Mouse (Mus musculus): ENCODE measurements around the gene Erp27. TPM values are rescaled to one million over a fixed set of nuclear protein-coding genes. Genes with fewer than 3 reads are reported as not detected.

The Erp27 gene
- total RNA-seq, 2 experiments from 2014 or later: 0.69 to 1.1 TPM

DNA sequence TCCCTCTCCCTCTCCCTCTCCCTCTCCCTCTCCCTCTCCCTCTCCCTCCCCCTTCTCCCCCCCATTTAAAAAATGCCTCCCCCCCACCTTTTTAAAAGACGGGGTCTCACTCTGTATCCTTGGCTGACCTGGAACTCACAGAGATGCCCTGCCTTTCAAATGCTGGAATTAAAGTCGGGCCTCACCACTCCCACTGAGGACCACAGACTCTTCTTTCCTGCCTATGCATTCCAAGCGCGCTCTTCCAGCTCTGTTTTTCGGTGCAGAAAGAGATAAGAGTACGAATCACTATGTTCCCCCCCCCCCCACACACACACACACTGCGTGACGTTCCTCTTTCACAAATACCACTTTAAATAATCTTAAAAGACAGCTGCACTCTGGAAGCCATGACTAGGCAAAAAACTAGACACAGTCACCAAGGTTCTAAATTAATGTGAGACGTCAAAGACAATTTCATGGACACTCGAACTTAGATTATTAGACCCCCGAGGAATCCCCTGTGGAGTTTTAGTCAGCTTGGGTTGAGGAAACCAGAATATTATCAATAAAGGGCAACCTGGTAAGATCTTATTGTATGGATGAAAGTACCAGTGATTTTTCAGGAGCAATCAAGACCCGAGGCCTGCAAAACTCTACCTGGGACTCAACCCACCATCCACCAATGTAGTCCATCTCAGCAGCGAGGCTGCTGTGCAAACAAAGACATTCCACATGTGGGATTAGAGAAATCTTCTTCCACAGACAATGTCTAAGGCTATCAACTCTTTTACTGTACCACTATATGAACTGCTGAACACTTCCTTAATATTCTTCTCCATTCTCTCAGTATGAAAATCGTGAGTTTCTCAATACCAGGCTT lies 17.6 kb upstream of the Erp27 start:
- DNase-seq (ENCODE audit: low spot score in 2 of 2): no peak

DNA sequence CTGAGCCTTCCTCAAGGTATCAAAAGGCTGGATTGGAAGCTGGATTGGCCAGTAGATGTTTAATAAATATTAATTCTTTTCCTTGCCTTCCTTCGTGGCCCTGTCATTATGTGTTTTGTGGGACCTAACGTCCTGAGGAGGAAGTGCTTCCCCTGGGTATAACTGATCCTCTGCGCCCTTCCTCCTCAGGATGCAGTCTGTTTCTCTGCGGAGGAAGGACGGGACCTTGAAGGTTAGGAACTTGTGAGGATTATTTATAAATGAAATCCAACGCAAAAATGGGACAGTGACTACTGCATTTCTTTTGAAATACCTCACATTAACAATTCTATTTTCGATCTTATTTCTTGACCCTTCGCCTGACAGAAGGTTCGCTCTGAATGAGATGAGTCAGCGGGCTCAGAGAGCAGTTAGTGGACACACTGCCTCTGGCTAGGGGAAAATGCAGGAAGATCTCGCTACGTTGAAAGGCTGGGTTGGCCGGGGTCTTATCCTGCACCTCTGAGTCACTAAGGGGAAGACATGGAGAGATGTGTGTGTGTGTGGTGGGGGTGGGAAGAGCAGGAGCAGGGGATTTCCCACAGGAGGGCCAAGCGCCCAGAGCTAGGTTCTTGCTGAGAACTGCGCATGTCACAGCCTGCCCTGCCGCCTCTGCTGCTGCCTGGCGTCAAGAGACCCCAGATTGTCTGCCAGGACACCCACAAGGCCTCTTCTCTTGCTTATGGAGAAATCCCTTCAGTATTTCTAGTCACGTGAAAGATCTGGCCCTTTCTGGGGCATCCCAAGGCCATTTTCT lies 16.5 kb upstream of the Erp27 start:
- DNase-seq (ENCODE audit: low spot score in 2 of 2): no peak

DNA sequence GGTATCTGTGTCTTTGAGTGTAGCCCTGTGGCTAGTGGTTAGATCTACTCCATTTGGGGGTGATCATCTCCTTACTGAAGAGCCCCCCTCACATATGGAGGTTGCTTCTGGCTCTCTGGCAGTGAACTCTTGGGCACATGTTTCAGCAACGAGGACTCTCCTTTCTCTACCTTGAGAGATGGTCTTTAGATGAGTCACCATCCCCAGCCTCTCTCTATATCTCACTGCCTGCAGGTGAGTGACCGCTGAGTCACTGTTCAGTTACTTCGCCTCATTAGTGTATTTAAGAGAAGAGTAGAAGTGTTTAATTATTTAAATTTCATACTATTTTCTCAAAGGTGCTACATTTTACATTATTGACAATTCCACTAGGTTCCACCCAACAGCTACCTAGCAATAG lies 15.1 kb upstream of the Erp27 start:
- DNase-seq (ENCODE audit: low spot score in 2 of 2): no peak

DNA sequence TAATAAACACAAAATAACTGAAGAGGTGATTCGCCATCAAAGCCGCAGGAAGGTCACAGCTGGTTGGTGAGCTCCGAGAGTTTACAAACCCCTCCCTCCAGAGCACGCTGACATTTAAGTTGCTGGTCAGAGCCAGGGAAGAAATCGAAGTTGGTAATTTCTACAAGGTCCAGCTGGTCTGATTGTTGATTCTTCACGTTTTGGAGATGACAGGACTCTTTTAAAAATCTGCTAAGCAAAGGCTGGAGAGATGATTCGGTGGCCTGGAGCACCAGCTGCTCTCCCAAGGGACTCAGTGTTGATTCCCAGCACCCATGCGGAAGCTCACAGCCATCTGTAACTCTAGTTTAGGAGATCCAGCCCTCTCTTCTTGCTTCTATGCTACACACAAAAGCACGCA lies 14.4 kb upstream of the Erp27 start:
- no peak for DNase-seq (ENCODE audit: low spot score in 2 of 2)

DNA sequence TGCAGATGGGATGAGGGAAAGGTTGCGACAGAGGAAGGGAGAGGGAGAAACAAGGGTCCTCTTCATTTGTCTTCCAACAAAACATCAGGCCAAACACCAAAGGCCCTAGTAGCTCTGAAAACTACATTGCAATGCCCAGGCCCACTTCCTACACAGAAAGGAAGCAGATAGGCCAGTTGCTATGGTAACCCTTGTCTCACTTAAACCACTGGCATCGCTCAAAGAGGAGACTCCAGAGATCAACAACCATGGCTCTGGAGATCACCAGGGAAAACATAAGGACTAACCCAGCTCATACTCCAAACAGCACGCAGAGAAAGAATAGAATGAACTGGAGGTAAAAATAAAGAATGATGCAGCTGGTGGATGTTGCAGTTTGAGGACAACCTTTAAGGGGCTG lies 13.3 kb upstream of the Erp27 start:
- DNase-seq (ENCODE audit: low spot score in 2 of 2): no peak

DNA sequence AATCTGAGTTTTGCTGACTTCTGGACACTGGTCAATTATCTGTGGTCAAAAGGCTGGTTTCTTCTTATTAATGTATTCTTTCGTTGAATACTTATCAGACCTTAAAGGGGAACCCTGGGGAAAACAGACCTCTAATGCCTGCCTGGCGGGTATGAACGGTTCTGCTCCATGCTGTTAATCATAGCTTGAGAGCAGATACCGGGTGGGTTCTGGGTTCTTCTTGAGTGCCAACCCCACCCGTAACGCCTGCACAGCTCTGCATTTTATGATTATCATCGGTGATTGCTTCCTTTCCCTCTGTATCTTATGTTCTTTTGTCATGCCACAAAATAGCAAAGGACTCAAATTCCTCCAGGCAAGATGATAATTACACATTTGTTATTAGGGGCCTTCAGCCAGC lies 12.1 kb upstream of the Erp27 start:
- no peak for DNase-seq (ENCODE audit: low spot score in 2 of 2)

DNA sequence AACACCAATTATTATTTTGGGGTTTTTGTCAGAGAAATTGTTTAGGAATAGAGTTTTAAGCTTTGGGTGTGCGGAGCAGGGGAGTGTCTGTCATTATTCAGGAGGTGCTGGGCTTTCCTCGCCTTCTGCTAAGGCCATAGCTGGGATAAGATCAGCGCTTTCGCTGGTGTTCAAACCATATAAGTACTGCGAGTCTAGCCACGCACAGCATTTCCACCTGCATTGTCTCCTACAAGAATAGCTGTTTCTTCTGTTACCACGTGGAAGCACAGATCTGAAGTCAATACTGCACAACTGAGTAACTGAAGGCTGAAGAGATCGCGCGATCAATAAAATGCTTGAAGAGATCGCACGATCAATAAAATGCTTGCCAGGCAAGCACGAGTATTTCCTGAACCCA lies 9.3 kb upstream of the Erp27 start:
- DNase-seq (ENCODE audit: low spot score in 2 of 2): no peak

DNA sequence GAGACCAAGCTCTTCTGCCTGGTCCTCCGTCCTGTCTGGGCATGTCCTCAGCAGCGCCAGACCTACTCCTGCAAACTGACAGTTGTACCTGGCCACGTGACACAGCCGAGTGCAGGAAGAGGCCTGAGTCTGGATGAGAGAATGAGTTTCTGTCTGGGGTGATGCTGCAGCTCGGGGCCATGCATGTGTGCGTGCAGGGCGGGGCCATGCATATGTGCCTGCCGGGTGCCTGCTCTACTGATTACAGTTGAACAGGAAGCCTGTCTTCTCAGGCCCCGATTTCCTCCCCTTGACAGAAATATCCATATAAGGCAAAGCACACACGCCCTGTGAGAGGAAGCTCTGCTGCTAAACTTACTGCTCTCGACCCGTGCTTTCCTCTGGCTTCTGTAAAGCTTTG lies 8.7 kb upstream of the Erp27 start:
- no peak for DNase-seq (ENCODE audit: low spot score in 2 of 2)

DNA sequence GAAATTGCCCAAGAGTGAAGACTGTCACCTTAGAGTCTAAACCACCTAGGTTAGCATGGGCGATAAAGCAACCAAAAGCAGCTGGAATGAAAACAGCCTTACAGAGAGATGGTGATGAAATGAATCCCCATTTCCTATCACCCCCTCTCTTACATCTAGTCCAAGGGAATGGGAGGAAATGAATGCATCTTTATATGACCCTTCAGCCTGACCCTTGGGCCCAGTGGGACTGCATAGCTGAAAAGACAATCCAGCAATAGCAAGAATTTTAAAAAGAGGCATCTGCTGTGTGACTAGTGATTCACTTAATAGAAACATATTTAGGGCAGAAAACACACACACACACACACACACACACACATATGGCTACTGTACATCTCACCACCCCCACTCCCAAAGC lies 5.6 kb upstream of the Erp27 start:
- no peak for DNase-seq (ENCODE audit: low spot score in 2 of 2)

DNA sequence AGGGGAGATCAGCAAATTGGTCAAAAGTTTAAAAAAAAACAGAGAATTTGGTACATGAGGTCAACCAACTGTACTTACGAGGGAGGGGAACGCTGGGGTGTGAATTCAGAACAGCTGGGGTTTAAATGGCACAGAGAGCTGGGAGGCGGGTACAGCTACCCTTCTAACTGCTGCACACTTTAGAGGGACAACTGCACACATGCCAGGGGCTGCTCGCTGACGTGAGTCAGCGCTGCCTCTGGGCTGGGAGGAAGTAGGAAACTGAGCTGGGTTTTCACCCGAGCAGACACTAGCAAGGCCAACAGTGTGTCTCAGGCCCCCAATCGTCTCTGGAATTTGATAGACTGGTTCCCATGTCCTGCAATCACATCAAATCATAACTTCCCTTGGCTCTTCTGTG lies 3.1 kb upstream of the Erp27 start:
- DNase-seq (ENCODE audit: low spot score in 2 of 2): no peak

DNA sequence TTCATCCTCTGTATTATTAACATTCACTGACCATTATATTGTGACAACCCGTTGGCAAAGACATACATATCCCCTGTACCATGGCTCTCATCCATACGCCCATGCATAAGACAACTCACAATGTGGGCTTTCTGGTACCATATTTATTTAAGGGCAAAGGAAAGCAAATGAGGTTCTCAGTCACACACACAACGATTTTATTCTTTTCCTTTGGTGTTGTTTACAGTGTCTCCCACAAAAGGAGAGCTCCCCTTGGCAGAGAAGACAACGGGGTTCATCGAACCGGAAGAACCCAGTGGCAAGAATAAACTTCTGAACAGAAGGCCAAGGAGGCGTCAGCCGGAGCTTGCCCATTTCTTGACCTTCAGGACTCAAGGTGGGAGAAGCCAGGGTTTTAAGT lies 1.6 kb upstream of the Erp27 start, which contains the start of gene Pde6h:
Gene Pde6h, plus strand, starts transcription at position 301 of the 400 bp plus-strand sequence.
- DNase-seq (ENCODE audit: low spot score in 2 of 2): no peak

DNA sequence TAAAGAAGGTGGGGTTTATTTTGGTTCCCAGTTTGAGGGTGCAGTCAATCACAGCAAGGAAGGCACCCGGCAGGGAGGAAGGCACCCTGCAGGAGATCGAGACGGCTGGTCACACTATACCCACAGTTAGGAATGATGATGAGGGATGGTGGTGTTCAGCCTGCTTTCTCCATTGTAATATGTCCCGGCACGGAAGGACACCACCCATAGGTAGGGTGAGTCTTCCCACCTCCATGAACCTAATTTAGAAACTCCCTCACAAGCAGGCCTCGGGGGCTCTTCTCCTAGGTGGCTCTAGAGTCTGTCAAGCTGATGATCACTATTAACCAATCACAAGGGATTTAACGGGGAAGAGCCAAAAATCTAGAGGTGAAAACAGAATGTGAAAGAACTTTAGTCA lies 891 bp upstream of the Erp27 start:
- DNase-seq (ENCODE audit: low spot score in 2 of 2): no peak

DNA sequence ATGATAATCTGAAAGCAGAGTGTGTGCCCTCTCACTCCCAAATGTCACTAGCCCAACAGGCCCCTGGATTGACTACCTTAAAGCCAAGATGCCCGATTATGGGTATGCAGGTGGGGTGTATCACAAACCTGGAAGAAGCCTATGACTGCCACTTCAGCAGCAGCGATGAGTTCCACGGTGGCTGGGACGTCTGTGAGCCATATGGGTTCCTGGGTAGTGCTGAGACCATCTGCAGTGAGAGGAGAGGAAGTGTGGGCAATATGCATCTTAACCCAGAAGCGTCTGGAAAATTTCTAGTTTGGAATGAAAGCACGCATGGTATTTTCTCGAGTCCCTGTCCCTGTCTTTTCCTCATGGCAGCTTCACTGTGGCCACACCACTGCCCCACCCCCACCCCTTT lies 379 bp downstream of the Erp27 start:
- DNase-seq (ENCODE audit: low spot score in 2 of 2): peak in 1 of 2 experiments; percentile 29

DNA sequence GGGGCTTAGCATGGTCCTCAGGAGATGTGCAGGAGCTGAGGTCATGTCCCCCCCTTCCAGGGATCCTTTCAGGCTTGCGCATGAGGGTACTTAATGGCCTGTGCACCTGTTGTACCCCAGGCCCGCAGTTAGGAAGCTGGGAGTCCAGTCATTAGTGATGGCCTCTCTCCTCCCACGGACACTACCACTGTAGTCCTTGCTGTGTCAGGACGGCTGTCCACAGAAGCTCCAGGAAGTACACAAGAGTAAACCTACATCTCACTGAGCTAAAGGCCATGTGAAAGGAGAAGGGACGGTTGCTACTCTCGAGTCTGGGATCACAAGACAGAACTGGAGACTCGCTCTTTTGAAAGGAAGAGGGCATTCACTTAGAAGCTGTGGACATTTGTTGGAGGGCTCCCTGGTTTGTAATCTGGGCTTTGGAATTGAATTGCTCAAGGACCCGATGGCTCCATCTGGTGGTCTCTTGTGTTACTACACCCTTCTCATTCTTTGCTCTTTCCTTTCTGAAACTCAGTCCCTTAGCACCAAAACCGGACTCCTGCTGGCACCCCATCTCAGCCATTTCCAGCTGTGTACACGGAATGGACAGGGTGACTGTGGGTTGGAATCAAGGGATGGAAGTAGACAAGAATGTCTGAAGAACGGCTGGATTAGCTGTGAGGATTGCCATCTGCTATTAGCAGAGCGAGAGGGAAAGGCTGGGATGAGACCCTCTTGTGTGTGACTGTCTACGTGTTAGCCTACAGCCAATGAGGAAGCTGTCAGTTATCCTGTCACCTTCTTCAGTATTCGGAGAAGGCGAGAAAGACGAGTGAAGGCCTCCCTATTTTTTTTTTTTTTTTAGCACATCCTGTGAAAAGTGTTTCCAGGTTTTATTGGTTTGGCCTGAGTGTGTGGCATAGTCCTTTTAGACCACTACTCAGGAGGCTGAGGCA lies 1.4 kb downstream of the Erp27 start:
- DNase-seq (ENCODE audit: low spot score in 2 of 2): peak; percentile 76 to 84

DNA sequence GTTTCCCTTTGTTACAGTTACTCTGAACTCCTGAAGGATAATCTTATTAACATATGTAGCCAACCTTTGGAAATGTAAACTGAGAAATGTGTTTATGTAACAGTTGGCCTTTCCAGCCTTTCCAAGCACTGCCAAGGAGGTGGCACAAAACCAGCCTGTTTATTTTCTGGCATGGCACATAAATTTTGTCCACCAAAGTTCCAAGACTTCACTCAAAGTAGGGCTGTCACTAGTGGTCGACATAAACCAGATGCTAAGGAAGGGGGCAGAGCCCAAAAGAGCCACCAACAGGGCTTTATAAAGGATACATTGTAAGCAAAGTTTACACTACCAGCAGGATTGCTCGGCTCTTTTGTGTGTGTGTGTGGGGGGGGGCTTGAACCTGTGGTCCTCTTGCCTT lies 4.1 kb downstream of the Erp27 start:
- DNase-seq (ENCODE audit: low spot score in 2 of 2): no peak

DNA sequence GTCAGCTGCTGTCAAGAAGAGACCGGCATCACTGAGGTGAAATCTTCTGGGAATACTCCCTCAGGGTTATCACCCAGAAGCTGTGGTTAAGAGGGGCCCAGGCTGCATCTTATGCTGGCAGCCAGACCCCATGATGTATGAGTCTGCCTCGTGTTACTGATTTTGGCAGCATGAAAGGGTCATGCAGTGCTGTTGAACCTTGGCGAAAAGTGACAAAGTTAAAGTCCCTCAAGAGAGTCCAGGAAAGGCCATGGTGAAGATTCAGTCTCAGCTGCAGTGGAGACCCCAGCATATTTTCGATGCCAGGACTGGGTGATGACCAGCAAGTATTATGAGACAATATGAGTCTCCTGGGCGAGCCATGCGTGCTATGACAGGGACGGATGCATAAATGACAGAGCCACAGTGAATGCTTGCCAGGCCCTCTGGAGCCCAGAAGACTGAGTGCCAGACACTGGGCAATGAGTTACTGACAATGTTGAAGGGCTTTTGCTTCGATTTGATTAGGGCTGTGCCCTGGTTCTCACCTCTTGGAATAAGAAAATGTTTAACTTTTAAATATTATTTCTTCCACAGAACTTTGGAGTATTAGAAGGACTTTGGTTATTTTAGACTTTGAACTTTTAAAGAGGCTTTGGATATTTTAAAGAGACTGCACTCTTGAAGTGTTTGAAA lies 6.1 kb downstream of the Erp27 start:
- no peak for DNase-seq (ENCODE audit: low spot score in 2 of 2)

DNA sequence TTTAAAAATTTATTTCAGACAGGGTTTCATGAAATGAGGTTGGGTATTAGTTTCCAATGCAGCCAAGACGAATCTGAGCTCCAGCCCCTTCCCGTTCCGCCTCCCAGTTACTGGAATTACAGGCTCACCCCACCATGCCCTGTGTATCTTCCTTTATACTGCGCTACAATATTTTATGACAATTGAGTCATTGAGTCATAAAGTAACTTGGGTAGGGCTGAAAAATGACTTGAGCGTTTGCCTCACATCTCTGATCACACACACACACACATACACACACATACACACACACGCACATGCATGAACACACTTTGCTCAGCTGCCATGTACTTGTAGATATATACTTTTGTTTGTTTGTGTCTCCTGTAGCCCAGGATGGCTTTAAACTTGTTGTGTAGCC lies 7.7 kb downstream of the Erp27 start:
- DNase-seq (ENCODE audit: low spot score in 2 of 2): no peak

DNA sequence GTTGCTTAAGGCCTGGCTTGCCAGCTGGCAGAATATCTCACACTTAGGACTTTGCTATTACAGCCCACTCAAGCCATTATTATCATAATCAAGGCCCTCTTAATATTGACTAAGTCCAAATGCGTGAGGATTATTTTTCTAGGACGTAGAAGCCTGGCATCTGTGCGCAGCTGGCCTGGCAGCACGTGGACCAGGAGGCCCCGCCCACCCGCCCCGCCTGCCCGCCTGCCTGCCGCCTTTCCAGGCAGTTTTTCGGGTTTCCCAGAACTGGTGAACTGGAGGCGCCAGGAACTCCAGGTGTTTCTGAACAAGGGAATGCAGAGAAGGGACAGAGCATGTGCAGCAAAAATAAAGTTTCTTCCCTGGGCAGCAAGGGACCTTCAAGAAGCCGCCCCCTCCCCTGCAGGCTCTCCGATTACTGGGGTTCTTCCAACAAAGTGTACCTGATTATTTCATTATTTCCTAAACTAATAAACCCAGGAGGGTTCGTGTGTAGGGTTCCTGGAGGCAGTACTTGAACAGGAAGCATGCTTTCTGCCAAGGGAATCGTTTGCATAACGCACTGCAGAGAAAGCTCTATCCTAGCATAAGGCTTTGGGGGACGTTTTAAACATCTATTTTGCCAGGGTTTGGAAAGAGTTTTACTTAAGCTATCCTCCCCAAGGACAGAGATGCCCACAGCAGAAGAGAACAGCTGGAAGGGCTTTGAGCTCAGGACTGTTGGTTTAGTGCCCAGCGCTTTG lies 8.4 kb downstream of the Erp27 start:
- no peak for DNase-seq (ENCODE audit: low spot score in 2 of 2)

DNA sequence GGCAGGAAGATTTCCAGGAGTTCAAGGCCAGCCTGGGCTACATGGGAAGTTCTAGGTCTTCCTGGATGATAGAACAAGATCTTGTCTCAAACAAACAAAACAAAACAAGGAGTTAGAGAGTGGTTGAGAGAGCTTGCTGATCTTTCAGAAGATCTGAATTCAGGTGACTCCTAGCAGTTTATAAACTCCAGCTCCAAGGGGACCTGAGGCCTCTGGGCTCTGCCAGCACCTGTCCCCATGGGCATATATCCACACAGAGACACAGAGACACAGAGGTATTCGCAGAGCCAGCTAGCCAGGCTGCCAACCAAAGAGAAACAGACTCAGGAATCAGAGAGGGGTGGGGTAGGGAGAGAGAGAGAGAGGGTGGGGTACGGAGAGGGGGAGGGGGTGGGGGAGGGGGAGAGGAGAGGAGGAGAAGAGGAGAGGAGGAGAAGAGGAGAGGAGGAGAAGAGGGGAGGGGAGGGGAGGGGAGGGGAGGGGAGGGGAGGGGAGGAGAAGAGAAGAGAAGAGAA lies 9.2 kb downstream of the Erp27 start:
- no peak for DNase-seq (ENCODE audit: low spot score in 2 of 2)

Measured in layer of hippocampus, postnatal 14 days (tissue).